Mouse (Mus musculus) heart, embryonic 12.5 days (tissue): ENCODE data around the gene Sebox. TPM values are rescaled to one million over a fixed set of nuclear protein-coding genes. Genes with fewer than 3 reads are reported as not detected.

ENCODE experiments used
- ATAC-seq: fragments of 200-750 bp; cut with Nextera tagmentation; 2 replicates; pipeline ENCODE4 v1.8.0; 2017; ENCODE audit warnings: moderate TSS enrichment, moderate library complexity; ENCODE audit not compliant: insufficient number of reproducible peaks, low FRiP score
- H3K27ac ChIP-seq: fragments of 300-500 bp; sonication (generic); 2 replicates; pipeline ENCODE4 v1.5.1; 2016; ENCODE audit warnings: mild to moderate bottlenecking, moderate library complexity; ENCODE audit not compliant: poor library complexity, severe bottlenecking
- H3K27me3 ChIP-seq: fragments of 300-500 bp; sonication (generic); replicated peaks from 2 replicates; pipeline ENCODE4 v1.6.1; 2016; ENCODE audit warnings: mild to moderate bottlenecking, moderate library complexity
- H3K36me3 ChIP-seq: fragments of 300-500 bp; sonication (generic); 2 replicates; pipeline ENCODE4 v1.6.1; 2016; ENCODE audit warnings: mild to moderate bottlenecking, moderate library complexity
- H3K4me1 ChIP-seq: fragments of 300-500 bp; sonication (generic); replicated peaks from 2 replicates; pipeline ENCODE4 v1.6.1; 2016; ENCODE audit warnings: mild to moderate bottlenecking
- H3K4me2 ChIP-seq: fragments of 300-500 bp; sonication (generic); 2 replicates; pipeline ENCODE4 v1.6.1; 2016; ENCODE audit warnings: mild to moderate bottlenecking, moderate library complexity
- H3K4me3 ChIP-seq: fragments of 300-500 bp; sonication (generic); 2 replicates; pipeline ENCODE4 v1.5.1; 2016; ENCODE audit warnings: mild to moderate bottlenecking
- H3K9ac ChIP-seq: fragments of 300-500 bp; sonication (generic); 2 replicates; pipeline ENCODE4 v1.6.1; 2016; ENCODE audit warnings: mild to moderate bottlenecking, moderate library complexity
- H3K9me3 ChIP-seq: fragments of 300-500 bp; sonication (generic); replicated peaks from 2 replicates; pipeline ENCODE4 v1.6.1; 2016; ENCODE audit warnings: mild to moderate bottlenecking, moderate library complexity
- WGBS: fragments of 180-500 bp; shearing (Covaris S2); methylation state at CpG from one replicate; pipeline ENCODE4 v1.1.7; 2016; 5-methylcytosine and 5-hydroxymethylcytosine counted together
- polyA plus RNA-seq: library from polyadenylated mRNA; unstranded; fragments of >200 nt; fragmentation: Nextera tagmentation; extraction: Ambion mirVana; gene quantifications from 2 replicates; pipeline ENCODE4 v1.2.1, GENCODE M21; 2016

The Sebox gene
- polyA plus RNA-seq, 1 experiment from 2014 or later, result not detected

DNA sequence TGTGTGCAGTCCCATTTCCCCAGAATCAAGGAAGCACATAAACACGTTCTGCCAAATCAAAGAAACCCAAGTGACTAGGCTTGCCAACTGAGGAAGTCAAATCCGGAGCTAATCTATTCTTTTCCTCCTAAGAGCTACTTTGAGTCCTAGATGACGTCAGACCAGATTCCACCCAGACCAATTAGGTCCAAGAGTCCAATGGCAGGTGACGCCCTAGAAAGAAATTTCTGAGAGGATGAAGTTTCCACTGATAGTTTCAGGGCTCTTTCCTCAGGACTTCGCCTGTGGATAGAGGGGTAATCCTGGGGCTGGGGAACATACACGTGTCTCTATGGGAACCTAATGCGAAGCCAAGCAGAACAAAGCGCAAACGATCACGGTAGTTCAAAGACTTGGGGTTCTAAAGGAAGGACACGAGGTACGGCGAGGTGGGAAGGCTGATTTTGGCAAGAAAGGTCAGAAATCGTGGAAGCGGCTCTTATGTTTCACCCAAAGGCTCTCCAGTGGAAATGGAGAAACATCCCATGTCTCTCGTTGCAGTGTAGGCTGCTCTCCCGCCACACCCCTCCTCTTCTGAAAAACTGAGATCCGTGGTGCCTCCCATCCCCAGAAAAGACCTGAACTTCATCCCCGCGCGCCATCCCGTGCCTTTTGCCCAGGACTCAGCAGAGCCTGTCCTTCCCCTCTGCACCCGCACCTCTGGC lies 32.3 kb downstream of the Sebox start:
- Histone ChIP-seq H3K27me3 (no peaks in the 10 kb centered on the region), H3K4me1 (peaks cover 32% of the 10 kb centered on the region), H3K4me3 (peak overlapping the region; percentile 84), H3K9ac (peak overlapping the region; percentile 87), H3K9me3 (no peaks in the 10 kb centered on the region), H3K36me3 (peaks cover 26% of the 10 kb centered on the region), H3K4me2 (peak overlapping the region; percentile 79), H3K27ac (peak overlapping the region; percentile 93)
- WGBS, result 1% methylated on average over 23 of the region's 23 CpGs
- ATAC-seq, result no peak

DNA sequence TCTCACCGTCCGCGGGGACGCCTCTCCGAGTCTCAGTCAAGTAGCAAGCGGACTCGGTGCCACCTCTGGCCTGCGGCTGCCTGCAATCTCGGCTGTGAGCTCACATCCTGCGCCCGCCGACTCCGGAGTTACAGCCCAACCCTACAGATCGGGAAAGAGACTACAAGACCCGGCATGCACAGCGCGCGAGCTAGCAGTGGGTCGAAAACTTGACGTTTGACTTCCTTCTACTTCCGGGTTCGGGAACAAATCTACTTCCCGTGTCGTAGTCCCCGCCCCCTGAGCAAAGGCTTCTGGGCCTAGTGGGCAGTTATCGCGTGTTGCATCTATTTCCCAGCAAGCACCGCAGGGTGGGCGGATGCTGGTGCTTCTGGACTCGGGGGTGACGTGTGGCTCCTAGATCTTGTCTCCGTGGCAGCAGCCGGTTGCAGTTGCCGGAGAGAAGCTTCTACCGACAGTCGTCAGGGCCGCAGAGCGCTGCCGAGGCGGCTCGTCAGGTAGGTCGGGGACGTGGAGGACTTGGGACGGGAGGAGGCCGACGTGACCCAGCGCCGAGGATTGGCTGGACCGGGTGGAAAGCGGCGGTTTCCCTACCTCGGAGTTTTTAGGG lies 32.9 kb downstream of the Sebox start, which contains the start of the genes Tnfaip1 and Ift20:
Gene Tnfaip1, minus strand, starts transcription at position 253 of the 610 bp plus-strand sequence.
Gene Ift20, plus strand, starts transcription at position 282 of the 610 bp plus-strand sequence.
- peak; percentile 97 for ATAC-seq
- Histone ChIP-seq H3K4me2 (peak within 1 kb of the TSS; percentile 79), H3K4me3 (peak within 1 kb of the TSS; percentile 84)

DNA sequence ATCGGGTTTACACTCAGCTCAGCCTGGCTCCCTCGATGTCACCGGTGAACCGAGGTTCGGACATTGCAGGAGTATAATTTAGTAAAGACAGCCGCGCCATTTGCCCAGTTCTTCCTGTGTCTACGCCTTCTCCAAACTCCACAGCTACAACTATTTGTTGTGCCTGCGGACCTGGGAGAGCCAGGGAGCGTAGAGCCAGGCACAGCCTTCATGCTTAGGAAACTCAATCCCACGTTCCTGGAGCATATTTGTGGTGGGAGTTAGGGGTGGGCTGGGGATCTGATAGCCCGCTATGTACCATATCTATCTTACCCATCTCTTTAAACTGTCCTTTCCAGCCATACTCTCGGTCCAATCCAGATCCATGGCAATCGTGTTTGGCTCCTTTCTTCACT lies 33.4 kb downstream of the Sebox start:
- Histone ChIP-seq H3K27me3 (no peaks in the 10 kb centered on the region), H3K36me3 (peaks cover 35% of the 10 kb centered on the region), H3K9me3 (no peaks in the 10 kb centered on the region), H3K4me3 (peak overlapping the region; percentile 84), H3K27ac (peak overlapping the region; percentile 85), H3K4me1 (peaks cover 23% of the 10 kb centered on the region), H3K4me2 (peak overlapping the region; percentile 79), H3K9ac (peak overlapping the region; percentile 85)
- ATAC-seq, result 0 out of 2 replicates have a peak, but pooled peaks have one; percentile 2
- WGBS, result 2% methylated on average over 14 of the region's 14 CpGs

More for the DNA sequence above, 32.9 kb downstream of the Sebox start, which contains the start of the genes Tnfaip1 and Ift20:
- Histone ChIP-seq H3K4me1 (peaks cover 26% of the 10 kb centered on the region), H3K9me3 (no peaks in the 10 kb centered on the region), H3K36me3 (peaks cover 32% of the 10 kb centered on the region), H3K9ac (peak within 1 kb of the TSS; percentile 87), H3K27ac (peak within 1 kb of the TSS; percentile 93), H3K27me3 (no peaks in the 10 kb centered on the region)
- WGBS, result under 1% methylated on average over 52 of the region's 52 CpGs

DNA sequence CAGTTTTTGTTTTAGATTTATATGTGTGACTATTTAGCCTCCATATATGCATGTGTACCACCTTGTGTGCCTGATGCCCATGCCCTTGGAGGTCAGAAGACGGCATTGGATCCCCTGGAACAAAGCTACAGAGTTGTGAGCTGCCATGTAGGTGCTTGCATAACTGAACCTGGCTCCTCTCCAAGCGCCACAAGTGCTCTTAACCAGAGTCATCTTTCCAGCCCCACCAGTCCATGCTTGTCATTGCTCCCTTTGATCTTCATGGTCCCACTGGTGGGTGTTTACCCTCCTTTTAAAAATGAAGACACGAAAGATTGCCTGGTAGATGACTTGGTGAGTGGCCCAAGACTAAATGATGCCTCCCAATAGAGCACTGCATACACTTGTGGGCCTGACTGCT lies 37.1 kb downstream of the Sebox start:
- Histone ChIP-seq H3K4me1 (peaks cover 12% of the 10 kb centered on the region), H3K4me3 (no peak overlapping the region), H3K27me3 (no peaks in the 10 kb centered on the region), H3K27ac (no peak overlapping the region), H3K4me2 (no peak overlapping the region), H3K9me3 (no peaks in the 10 kb centered on the region), H3K9ac (no peak overlapping the region), H3K36me3 (peaks cover 61% of the 10 kb centered on the region)
- WGBS, result 83% methylated on average over 3 of the region's 3 CpGs
- no peak for ATAC-seq

DNA sequence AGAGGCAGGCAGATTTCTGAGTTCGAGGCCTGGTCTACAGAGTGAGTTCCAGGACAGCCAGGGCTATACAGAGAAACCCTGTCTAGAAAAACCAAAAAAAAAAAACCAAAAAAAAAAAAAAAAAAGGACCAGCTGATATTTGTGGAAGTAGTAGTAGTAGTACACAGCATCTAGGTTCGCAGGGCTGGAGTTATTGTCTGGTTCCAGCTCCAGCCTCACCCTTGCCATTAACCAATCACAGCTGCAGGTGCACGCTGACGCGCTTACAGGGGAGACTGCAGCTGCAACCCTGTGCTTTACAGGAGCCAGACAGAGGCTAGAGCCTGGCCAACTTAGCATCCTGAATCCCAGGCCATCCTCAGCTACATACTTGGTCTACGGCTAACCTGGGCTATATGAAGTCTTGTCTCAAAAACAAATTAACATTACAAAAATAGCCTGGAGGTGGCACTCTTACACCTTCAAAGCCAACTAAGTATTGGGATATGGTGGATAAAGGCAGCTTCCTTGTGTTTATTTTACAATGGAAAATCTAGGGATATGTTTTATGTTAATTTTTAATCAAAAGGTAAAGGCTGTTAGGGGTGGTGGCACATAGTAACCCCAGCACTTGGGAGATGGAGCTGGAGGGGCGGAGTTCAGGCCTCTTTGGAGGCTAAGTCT lies 41.3 kb downstream of the Sebox start:
- WGBS, result 92% methylated on average over 7 of the region's 7 CpGs
- Histone ChIP-seq H3K27me3 (no peaks in the 10 kb centered on the region), H3K9ac (no peak overlapping the region), H3K4me3 (no peak overlapping the region), H3K4me2 (no peak overlapping the region), H3K4me1 (peaks cover 11% of the 10 kb centered on the region), H3K27ac (no peak overlapping the region), H3K36me3 (peaks cover 53% of the 10 kb centered on the region), H3K9me3 (no peaks in the 10 kb centered on the region)
- ATAC-seq, result no peak

DNA sequence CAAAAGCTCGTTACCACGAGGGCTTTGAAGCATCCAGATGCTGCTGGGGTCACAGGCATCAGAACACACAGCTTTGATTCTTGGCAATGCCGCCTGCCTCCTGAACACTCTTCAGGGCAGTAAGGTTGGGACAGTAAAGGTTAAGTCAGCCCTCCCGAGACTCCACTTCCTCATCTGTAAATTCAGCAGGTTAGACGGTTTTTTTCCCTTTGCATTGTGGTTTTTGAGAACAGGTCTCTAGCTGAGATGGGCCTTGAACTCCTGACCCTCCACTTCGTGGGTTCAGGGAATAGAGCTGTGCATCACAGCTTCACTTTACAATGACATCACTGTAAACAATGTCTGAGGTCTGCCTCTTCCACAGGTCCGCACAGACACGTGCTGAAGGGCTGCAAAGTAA lies 41.9 kb downstream of the Sebox start:
- WGBS, result 61% methylated on average over 8 of the region's 8 CpGs
- Histone ChIP-seq H3K4me2 (no peak overlapping the region), H3K4me3 (no peak overlapping the region), H3K4me1 (peaks cover 13% of the 10 kb centered on the region), H3K9ac (no peak overlapping the region), H3K27ac (no peak overlapping the region), H3K36me3 (peaks cover 49% of the 10 kb centered on the region), H3K27me3 (no peaks in the 10 kb centered on the region), H3K9me3 (no peaks in the 10 kb centered on the region)
- ATAC-seq, result no peak

DNA sequence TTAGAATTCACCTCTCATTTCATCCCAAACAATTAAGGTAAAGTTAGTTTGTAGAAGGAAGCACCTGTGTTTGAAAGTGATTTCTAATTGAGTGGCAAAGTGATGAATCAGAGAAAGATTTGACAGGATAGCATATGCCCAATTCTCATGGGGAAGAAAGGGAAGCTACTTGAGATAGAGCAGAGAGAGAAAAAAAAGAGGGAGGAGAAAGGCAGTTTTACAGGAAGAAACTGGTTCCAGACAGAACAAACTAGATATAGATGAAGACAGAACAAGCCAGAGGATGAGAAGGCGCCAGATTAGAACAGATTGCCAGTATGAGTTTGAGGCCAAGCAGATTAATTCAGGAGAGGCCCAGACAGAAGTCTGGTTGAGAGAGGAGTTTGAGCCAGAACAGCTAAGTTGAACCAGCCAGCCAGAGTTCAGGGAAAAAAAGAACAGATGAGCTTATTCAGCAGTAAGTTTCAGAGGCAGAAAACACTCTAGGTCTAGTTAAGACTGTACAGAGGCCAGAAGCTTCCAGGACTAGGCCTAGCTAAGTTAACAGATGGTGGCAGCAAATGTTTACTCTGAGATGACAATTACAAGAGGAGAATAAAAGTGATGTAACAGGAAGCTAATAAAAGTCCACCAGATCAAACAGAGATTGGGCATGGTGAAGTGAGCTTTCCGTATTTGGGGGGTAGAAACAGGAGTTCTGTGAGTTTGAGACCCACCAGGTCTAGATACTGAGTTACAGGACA lies 44.6 kb downstream of the Sebox start:
- Histone ChIP-seq H3K4me3 (no peak overlapping the region), H3K36me3 (peaks cover 24% of the 10 kb centered on the region), H3K9me3 (no peaks in the 10 kb centered on the region), H3K27ac (no peak overlapping the region), H3K9ac (no peak overlapping the region), H3K4me1 (peaks cover 17% of the 10 kb centered on the region), H3K4me2 (no peak overlapping the region), H3K27me3 (no peaks in the 10 kb centered on the region)
- WGBS, result 81% methylated on average over 2 of the region's 2 CpGs
- no peak for ATAC-seq

DNA sequence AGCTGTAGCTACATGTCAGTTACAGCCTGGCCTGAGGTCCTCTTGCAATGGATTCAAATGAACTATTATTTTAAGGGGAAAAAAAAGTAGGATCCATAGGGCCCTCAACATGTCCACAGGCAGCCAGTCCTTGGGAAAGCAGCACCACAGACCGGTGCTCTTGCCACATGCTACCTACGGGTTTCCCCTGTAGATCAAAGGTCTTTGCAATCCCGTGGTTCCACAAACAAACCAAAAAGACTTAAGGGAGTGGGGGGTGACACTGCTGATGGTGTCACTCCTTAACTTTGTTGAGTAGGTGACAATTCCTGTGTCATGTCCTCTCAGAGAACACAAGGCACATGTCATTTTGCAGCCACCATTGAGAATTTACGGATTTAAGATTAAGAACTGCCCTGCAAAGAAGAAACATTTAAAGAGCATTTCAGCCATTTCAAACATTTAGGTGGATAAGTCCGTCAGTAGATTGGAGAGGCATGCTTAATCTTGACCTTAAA lies 46.3 kb downstream of the Sebox start:
- Histone ChIP-seq H3K9me3 (0 out of 2 replicates have a peak, but pooled peaks cover 3% of the 10 kb centered on the region), H3K27me3 (no peaks in the 10 kb centered on the region), H3K36me3 (peaks cover 10% of the 10 kb centered on the region), H3K4me1 (peaks cover 17% of the 10 kb centered on the region), H3K27ac (no peak overlapping the region), H3K4me2 (peak overlapping the region; percentile 74), H3K4me3 (peak overlapping the region; percentile 59), H3K9ac (peak overlapping the region; percentile 70)
- no peak for ATAC-seq
- 3% methylated on average over 5 of the region's 5 CpGs for WGBS

DNA sequence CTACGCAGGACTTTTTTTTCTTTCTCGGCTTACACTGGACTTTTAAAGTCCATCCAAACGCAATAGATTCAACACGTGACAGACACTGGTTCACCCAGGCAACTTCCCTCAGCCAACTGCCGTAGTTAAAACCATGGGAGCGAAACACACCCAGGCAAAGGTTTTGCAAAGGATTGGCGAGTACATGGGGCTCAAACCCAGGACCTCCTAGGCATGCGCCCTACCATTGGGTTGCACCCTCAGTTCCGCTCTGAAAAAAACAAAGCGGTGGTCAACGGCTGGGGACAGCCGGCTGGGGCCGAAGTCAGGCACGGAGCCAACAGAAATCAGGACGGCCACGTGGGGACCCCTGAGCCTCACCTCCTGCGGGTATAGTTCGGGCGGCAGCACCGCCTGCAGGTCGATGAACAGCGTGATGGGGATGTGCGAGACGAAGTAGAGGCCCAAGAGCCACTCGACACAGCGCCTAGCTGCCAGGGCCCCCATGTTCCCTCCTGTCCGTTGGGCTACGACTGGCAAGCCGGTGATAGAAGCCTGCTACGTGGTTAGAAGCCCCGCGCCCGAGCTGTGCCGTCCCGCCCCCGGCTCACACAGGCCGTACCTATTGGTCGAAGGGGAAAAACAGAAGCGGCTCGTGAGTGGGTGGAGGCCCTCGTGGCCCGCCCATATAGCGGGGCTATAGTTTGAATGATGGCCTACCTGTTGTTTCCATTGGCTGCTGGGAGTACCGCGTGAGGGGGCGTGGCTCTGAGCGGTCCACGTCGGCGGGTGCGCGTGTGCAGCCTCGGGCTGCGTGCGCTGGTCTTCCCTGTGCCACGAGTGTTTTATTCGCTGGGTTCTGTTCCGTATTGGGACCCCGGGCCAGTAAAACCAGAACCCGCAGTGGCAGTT lies 47.2 kb downstream of the Sebox start, which contains the start of gene Tmem97:
Gene Tmem97, minus strand, starts transcription at position 610 of the 891 bp plus-strand sequence.
- peaks cover 4% of the 10 kb centered on the region for H3K36me3 ChIP-seq
- H3K4me1 ChIP-seq, result peaks cover 24% of the 10 kb centered on the region
- peak within 1 kb of the TSS; percentile 70 for H3K27ac ChIP-seq
- peak within 1 kb of the TSS; percentile 59 for H3K4me3 ChIP-seq
- peak within 1 kb of the TSS; percentile 73 for H3K9ac ChIP-seq
- 0 out of 2 replicates have a peak, but pooled peaks cover 3% of the 10 kb centered on the region for H3K9me3 ChIP-seq
- peak; percentile 100 for ATAC-seq
- H3K4me2 ChIP-seq, result peak within 1 kb of the TSS; percentile 74
- H3K27me3 ChIP-seq, result no peaks in the 10 kb centered on the region
- under 1% methylated on average over 60 of the region's 60 CpGs for WGBS

DNA sequence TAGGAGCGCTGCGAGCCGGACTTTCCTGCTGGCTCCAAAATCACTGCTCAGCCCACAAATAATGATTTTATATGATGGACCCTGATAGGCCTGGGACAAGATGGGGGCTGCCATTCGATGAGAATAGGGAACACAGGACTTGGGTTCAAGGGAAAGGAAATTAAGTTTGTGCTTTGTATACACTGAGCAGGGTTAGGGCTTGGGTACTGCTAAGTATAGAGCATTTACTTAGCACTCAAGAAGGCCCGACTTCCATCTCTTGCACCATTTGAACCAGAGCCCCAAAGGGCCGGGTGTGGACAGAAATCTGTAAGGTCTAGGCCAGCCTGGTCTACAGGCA lies 47.8 kb downstream of the Sebox start:
- peaks cover 30% of the 10 kb centered on the region for H3K4me1 ChIP-seq
- peak; percentile 1; the same call in 1 of the 2 replicates for ATAC-seq
- peak overlapping the region; percentile 74 for H3K4me2 ChIP-seq
- H3K36me3 ChIP-seq, result no peaks in the 10 kb centered on the region
- 0 out of 2 replicates have a peak, but pooled peaks cover 3% of the 10 kb centered on the region for H3K9me3 ChIP-seq
- 35% methylated on average over 6 of the region's 6 CpGs for WGBS
- peak overlapping the region; percentile 59 for H3K4me3 ChIP-seq
- no peaks in the 10 kb centered on the region for H3K27me3 ChIP-seq
- H3K9ac ChIP-seq, result peak overlapping the region; percentile 73; the same call in 1 of the 2 replicates
- peak overlapping the region; percentile 29; the same call in 1 of the 2 replicates for H3K27ac ChIP-seq
